Mouse (Mus musculus) forelimb bud, embryonic 11.5 days (tissue): ENCODE data around the gene Zmynd15.
"Not testable (repeated sequence)": the region's sequence is repeated elsewhere in the genome, so short reads cannot be mapped to it uniquely, and the experiment has no call there.

Experiments used
- DNase-seq: peaks from one replicate; pipeline ENCODE4 v3.0.0-alpha.2; 2012; ENCODE audit warnings: low read depth, low spot score

Gene Zmynd15

GRCm38 (mm10) chr11:70458688-70459600 is at the start of gene Zmynd15:
Zmynd15 (plus strand) TSS chr11:70459433.
- no peak for DNase-seq

- DNase-seq: peak; percentile 98
Observed at GRCm38 (mm10) chr11:70409594-70410296, 49.5 kb upstream of the Zmynd15 start, which contains the start of gene Pelp1. Pelp1 (minus strand) TSS chr11:70410031.

GRCm38 (mm10) chr11:70410297-70410643 is 49.0 kb upstream of the Zmynd15 start:
- DNase-seq: no peak

- DNase-seq: no peak
Observed at GRCm38 (mm10) chr11:70412591-70412990, 46.6 kb upstream of the Zmynd15 start.

GRCm38 (mm10) chr11:70413961-70414360 is 45.3 kb upstream of the Zmynd15 start:
- DNase-seq: peak; percentile 86

GRCm38 (mm10) chr11:70418199-70418598 is 41.0 kb upstream of the Zmynd15 start:
- no peak for DNase-seq

GRCm38 (mm10) chr11:70419486-70419885 is 39.7 kb upstream of the Zmynd15 start:
- DNase-seq: no peak

GRCm38 (mm10) chr11:70426598-70426997 is 32.6 kb upstream of the Zmynd15 start:
- not testable (repeated sequence) for DNase-seq

- DNase-seq: no peak
Observed at GRCm38 (mm10) chr11:70431574-70431973, 27.7 kb upstream of the Zmynd15 start.

- DNase-seq: peak; percentile 98
Observed at GRCm38 (mm10) chr11:70432048-70432894, 27.0 kb upstream of the Zmynd15 start, which contains the start of gene Arrb2. Arrb2 (plus strand) TSS chr11:70432635.

- DNase-seq: peak; percentile 28
Observed at GRCm38 (mm10) chr11:70432895-70433568, 26.2 kb upstream of the Zmynd15 start.

- DNase-seq: no peak
Observed at GRCm38 (mm10) chr11:70433569-70433943, 25.7 kb upstream of the Zmynd15 start.

- DNase-seq: no peak
Observed at GRCm38 (mm10) chr11:70433951-70434350, 25.3 kb upstream of the Zmynd15 start.

GRCm38 (mm10) chr11:70435476-70435875 is 23.8 kb upstream of the Zmynd15 start:
- no peak for DNase-seq

GRCm38 (mm10) chr11:70437426-70437825 is 21.8 kb upstream of the Zmynd15 start:
- DNase-seq: no peak

- DNase-seq: no peak
Observed at GRCm38 (mm10) chr11:70438728-70439374, 20.4 kb upstream of the Zmynd15 start.

GRCm38 (mm10) chr11:70440637-70441036 is 18.6 kb upstream of the Zmynd15 start:
- DNase-seq: no peak

- DNase-seq: no peak
Observed at GRCm38 (mm10) chr11:70441882-70442281, 17.4 kb upstream of the Zmynd15 start.

- no peak for DNase-seq
Observed at GRCm38 (mm10) chr11:70443964-70444363, 15.3 kb upstream of the Zmynd15 start.

GRCm38 (mm10) chr11:70444667-70445066 is 14.6 kb upstream of the Zmynd15 start:
- DNase-seq: no peak

GRCm38 (mm10) chr11:70446756-70447155 is 12.5 kb upstream of the Zmynd15 start:
- DNase-seq: no peak
